Mouse (Mus musculus): ENCODE measurements around the gene Psmd1.

Psmd1 gene

DNA sequence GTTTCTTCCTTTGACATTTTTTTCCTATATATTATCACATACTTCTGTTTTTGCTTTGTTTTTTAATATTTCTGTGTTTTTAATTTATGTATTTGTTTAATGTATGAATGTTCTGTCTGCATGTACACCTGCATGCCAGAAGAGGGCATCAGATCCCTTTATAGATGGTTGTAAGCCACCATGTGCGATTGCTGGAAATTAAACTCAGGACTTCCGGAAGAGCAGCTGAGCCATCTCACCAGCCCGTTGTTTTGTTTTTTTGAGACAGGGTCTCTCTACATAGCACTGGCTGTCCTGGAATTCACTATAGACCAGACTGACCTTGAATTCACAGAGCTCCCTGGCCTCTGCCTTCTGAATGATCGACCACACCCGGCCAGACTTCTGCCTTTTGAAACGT is 1.7 kb upstream of the Psmd1 start:
- no peak for DNase-seq (ENCODE audit: low spot score)

DNA sequence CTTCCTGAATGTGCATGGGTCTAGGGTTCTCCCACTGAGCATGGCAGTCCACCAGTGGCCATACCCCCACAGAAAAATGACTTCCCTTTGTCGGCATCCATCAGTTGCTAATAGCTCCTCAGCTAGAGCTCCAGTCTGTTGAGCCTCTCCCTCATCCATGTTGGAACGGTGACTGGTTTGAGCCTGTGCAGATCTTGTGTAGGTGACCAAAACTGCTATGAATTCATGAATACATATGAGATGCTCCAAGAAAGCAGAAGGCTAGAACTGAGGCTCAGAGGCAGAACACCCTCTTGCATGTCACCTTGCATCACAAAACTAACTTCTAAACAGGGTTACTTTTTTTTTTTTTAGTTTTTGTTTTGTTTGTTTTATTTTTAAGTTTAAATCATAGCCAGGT is 12.4 kb downstream of the Psmd1 start:
- no peak for DNase-seq (ENCODE audit: low spot score)

- peak; percentile 14 for DNase-seq (ENCODE audit: low spot score)
These were observed 30.2 kb downstream of the Psmd1 start for GRCm38 (mm10) chr1:86094413-86094812.

- no peak for DNase-seq (ENCODE audit: low spot score)
These were observed 40.9 kb downstream of the Psmd1 start for GRCm38 (mm10) chr1:86105054-86105453.

GRCm38 (mm10) chr1:86111779-86112178 is 47.6 kb downstream of the Psmd1 start, which contains the start of gene Htr2b:
Gene Htr2b (minus strand): TSS chr1:86111970.
- DNase-seq (ENCODE audit: low spot score), result no peak

DNA sequence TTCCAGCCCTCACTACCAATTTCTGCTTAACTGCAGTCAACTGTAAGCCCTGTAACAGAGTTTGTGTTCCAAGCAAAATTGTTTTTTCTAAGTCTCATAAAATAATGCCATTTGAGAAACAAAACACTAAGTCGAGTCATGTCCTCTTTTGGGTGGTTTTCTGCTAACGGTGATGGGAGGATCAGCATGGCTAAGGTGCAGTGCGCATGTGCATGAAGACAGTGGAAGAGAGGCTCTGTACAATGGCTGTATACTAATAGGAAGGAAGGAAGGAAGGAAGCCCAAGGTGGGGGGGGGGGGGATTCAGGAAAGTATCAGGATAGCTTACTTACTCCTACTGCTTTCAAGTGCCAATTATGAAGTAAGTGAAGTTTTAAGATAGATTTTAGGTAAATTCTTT is 50.0 kb downstream of the Psmd1 start:
- no peak for DNase-seq (ENCODE audit: low spot score)

DNA sequence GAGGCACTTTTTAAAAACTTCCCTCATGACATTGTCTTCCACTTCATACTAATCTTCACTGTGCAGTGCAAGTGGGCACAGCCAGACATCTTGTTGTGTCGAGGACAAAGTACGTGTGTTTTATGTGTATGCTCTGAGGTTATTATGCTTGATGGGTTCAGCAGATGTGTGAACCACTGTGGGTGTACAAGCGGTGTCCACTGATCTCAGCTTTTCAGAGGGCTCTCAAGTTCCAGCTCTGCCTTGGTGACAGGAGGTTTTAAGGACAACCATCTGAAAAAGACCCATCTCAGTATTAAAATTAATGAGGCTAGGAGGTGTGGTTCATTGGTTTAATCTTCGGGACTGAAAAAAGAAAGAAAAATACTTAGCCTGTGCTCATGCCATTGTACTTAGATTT is 55.4 kb downstream of the Psmd1 start:
- DNase-seq (ENCODE audit: low spot score), result no peak

- DNase-seq (ENCODE audit: low spot score), result peak; percentile 30
These were observed 61.8 kb downstream of the Psmd1 start for GRCm38 (mm10) chr1:86126036-86126435.

- no peak for DNase-seq (ENCODE audit: low spot score)
These were observed 69.2 kb downstream of the Psmd1 start, which contains the start of gene Gm21972 for GRCm38 (mm10) chr1:86133337-86133736. Gene Gm21972 (plus strand): TSS chr1:86133637.

GRCm38 (mm10) chr1:86135315-86135714 is 71.1 kb downstream of the Psmd1 start:
- DNase-seq (ENCODE audit: low spot score), result peak; percentile 76

DNA sequence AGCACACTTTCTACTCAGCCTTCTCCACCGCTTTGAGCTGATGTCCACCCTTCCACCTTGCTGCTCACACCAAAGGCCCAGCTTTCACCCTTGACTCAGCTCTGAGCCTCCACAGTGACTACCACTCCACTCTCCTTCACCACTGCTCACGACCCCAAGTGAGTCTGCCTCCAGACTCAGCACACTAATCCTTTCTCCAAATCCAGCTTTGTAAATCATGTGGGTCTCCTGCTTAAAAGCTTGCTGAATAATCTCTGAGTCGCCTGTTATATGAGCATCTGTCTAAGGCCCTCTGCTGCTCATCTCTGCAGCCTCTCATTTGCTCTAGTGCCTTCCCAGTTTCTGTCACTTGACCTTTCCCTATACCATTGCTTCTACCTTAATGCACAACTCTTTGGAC is 76.9 kb downstream of the Psmd1 start:
- DNase-seq (ENCODE audit: low spot score), result no peak

GRCm38 (mm10) chr1:86143165-86143564 is 79.0 kb downstream of the Psmd1 start:
- DNase-seq (ENCODE audit: low spot score), result no peak

GRCm38 (mm10) chr1:86144001-86144944 is 80.1 kb downstream of the Psmd1 start:
- DNase-seq (ENCODE audit: low spot score), result no peak

DNA sequence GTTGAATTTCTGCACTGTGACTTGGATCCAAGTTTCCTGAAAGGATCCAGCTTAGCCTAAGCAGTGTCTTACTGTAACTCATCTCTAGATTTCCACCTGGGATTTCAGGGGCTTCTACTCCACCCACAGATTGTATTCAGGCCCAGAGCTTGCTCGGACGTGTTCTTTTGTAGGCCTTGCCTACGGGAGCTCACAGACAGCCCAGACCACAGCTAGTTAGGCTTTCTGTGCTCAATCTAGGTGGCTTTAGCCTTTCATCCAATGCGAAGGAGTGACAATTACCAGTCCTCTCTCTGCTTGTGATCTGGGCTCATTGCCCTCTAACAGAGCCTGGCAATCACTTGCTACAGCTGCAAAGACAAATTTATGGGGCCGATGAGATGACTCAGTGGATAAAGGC is 82.1 kb downstream of the Psmd1 start:
- peak; percentile 66 for DNase-seq (ENCODE audit: low spot score)

- DNase-seq (ENCODE audit: low spot score), result peak; percentile 46
These were observed 83.4 kb downstream of the Psmd1 start for GRCm38 (mm10) chr1:86147557-86147956.

DNA sequence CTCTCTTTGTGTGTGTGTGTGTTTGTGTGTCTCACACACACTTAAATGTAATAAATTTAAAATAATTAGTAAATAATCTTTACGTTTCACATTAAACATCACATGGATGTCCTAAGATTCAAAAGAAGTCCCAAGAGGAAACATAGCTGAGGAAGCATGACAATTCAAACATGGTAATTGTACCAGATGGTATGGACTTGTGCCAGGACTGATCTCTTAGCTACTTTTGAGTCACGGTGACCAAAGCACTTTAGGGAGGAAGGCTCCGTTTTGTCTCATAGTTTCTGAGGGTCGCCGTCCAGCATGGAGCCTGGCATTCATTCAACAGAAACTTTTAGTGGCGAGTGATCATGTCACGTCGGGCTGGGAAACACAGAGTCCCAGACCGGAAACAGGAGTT is 84.0 kb downstream of the Psmd1 start:
- peak; percentile 74 for DNase-seq (ENCODE audit: low spot score)

DNA sequence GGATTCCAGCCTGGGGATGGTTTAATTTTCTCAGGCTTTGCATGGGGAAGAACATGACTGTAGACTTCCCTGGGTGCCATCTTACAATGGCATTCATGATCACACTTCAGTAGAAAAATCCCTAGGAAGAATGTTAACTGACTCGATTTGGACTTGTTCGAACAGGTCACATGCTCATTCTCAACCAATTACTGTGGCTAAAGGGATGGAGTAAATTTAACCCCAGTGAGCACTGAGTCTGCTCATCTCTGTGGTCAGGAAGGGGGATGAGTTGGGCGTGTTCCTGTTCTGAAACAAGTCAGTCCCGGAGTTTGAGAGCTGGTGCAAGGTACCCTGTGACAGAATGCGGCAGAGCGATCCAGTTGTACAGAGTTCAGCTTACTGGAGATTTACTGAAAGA is 86.7 kb downstream of the Psmd1 start:
- DNase-seq (ENCODE audit: low spot score), result no peak

GRCm38 (mm10) chr1:86151376-86151775 is 87.2 kb downstream of the Psmd1 start:
- no peak for DNase-seq (ENCODE audit: low spot score)

DNA sequence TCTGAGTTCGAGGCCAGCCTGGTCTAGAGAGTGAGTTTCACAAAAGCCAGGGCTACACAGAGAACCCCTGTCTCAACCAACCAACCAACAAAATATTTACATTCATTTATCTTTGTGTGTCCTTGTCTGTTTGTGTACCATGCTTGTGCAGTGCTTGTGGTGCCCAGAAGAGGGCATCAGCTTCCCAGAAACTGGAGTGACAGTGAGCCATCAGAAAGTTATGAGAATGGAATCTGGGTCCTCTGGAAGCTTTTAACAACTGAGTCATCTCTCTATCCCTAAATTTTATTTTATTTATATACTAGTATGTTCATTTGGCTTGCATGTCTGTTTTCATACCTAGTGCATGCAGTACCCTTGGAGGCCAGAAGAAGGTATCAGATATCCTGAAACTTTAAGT is 88.4 kb downstream of the Psmd1 start:
- DNase-seq (ENCODE audit: low spot score), result no peak

DNA sequence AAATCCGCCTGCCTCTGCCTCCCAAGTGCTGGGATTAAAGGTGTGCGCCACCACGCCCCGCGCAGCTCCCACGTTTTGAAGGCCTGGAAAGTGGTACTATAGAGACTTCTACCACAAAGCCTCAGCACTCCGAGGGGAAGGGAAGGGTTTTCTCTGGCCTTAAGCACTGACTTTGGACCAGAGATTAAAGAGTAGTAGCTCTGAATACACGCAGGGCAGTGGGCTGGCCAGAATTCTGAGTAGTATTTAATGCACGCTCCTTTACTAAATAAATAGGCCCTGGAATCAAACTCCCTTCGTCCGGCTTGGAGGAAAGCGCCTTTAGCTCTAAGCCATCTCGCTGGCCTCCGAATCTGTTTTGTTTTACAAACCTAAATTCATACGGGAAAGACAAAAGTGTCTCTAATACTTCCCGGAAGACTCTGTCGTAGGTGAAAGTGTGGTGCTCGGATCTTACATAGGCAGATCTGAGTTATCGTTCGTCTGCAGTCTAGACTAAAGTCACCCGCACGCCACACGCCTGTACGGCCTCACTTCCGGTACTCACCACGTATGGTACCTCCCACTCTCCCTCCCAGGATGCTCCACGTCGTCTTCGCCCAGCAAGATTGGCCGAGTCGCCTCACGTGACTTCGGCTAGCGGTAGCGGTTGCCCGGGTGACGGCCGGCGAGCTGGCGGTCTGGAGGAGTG is 90.1 kb downstream of the Psmd1 start, which contains the start of gene Armc9:
Gene Armc9 (plus strand): TSS at position 648 of the 691 bp plus-strand sequence.
- DNase-seq (ENCODE audit: low spot score), result peak; percentile 96

DNA sequence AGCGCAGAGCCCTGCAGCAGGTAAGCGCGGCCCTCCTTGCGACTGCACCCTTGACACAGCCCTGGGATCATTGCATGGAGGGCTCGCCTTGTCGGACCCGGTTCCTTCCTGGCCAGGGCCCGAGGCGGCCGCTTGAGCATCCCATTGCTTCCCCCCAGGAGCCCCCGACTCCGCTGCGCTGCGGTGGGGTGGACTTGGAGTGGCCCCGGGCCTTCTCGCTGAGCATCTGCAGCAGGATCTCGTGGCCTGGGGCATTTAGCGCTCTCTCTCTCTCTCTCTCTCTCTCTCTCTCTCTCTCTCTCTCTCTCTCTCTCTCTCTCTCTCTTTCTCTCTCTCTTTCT is 90.6 kb downstream of the Psmd1 start:
- no peak for DNase-seq (ENCODE audit: low spot score)

DNA sequence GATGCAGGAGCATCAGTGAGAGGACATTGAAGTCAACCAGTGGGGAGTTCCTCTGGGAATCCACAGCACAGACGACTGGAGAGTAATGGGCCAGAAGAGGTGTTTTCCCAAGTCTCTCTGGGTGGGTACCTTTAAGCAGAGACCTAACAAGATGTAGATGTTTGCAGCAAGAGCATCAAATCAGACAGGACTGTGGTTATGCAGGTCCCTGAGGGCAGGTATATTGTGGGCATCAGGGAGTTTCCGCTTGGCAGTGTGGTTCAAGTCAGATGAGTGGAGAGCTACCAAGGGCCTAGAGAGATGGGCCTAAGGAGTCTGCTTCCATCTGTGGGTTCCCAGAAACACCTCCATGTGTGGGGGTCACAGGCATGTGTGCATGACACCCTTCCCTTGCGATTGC is 91.9 kb downstream of the Psmd1 start:
- no peak for DNase-seq (ENCODE audit: low spot score)

GRCm38 (mm10) chr1:86156595-86156994 is 92.4 kb downstream of the Psmd1 start:
- no peak for DNase-seq (ENCODE audit: low spot score)
